Mouse (Mus musculus) central nervous system, embryonic 14 days (tissue): ENCODE measurements around the gene Nqo1. TPM values are rescaled to one million over a fixed set of nuclear protein-coding genes. Genes with fewer than 3 reads are reported as not detected.

ENCODE experiments used
- polyA plus RNA-seq: library from polyadenylated mRNA; depleted of rRNA; stranded (reverse); fragments of >200 nt; gene quantifications from 2 replicates; pipeline ENCODE4 v1.2.3, GENCODE M21; 2012; rRNA removed

Gene Nqo1
- polyA plus RNA-seq, result 2.7 and 4.3 TPM in 2 replicates

DNA sequence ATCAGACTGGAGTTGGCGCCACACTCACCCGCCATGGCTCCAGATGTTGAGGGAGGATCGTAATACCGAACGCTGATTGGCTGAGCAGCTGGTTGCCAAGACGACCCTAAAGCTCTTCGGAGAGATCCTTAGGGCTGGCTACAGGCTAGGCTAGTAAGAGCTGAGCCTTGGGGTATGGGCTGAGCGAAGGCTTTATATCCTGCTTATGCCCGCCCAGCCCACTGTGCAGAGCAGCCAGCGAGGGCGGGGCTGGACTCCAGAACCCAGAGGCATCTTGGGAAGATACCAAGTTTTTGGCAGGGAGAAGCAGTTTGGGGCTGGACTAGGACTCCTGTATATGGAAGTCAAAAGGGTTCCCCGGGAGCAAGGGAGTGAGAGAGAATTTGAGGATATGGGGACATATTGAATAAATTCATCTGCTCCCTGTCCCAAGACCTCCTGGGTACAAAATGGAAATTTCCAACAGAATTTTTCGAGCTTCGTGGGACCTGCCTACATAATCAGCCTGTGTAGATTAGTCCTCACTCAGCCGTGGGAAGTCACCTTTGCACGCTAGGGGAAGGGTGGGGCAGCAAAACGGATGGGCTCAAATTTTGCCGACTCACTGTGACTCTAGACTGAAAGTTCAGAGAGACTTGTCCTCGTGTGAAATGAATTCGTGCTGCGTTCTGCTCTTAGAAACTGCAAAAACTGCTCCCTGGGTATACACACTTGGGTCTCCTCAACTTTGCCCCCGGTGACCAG is at the start of gene Nqo1:
TSS of gene Nqo1 (minus strand) at position 169 of the 744 bp plus-strand sequence.

DNA sequence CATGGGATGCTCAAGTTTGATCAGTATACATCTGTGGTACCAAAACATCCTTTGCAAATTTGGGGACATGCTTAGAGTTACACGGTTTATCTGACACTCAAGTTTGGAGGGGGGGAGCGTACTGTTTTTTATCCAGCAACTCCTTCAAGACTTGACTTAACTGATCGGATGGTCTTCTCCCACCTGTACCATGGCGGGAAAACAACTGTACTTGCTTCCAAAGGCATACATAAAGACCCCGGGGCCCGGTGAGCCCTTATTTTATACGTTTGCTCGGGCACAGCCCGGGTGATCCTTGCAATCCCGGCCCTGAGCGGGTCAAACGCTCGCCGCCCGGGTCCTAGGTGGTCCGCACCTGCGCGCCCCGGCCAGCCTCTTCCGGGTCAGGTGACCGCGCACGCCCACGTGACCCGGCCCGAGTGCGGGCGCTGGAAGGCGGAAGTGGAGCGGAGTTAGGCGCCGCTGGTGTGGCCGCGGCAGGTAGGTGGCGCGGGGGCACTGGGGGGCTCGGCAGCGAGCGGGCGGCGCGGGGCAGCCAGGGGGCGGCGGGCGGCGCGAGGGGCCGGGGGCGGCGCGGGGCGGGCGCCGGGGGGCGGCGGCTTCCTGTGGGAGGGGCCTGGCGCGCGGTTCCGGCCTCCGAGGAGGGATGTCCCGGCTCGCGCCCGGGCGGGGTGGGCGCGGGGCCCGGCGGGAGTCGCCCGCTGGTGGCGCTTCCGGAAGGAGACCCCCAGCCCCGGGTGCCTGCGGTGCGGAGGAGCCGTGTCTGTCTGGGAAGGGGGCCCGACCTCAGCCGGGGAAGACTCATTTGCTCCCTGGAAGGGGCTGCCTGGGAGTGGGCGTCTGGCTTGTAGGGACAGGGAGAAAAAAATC is 33.2 kb upstream of the Nqo1 start, which contains the start of gene Wwp2:
TSS of gene Wwp2 (plus strand) at position 404 of the 870 bp plus-strand sequence.

DNA sequence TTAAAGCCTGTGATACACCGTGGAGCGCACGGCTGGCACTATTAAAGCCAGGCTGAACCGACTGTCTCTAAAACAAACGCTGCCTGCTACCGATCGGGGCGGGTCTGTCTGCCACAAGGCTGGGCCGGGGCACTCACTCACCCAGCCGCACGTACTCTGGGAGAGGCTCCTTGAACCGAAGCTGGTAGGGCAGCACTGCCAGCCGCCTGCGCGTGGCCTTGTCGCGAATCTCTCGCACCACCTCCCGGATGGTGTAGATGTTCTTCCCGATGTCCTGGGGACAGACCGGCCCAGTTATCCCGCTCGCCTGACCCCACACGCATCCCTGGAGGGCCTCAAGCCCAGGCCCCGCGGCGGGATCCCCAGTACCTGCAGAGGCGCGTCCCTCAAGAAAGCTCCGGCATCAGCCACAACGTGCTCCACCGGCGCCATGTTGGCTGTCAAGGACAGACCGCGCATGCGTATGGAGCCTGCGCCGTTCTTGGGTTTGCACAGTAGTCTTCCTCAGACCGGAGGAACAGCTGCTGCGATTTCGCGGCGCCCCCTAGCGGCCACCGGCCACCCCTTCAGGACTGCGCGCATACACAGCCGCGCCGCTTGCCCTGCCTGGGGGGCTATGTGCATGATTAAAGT is 21.7 kb upstream of the Nqo1 start, which contains the start of gene Nob1:
TSS of gene Nob1 (minus strand) at position 455 of the 633 bp plus-strand sequence.

Other genes with a start within 250 kb of the Nqo1 start
- 34.9 and 42.2 TPM in 2 replicates for gene Nfat5, start 109.7 kb downstream of the Nqo1 start, polyA plus RNA-seq
- 88.2 and 89.7 TPM in 2 replicates for gene Nob1, start 21.8 kb upstream of the Nqo1 start, polyA plus RNA-seq
- 39.0 and 106 TPM in 2 replicates for gene Wwp2, start 33.2 kb upstream of the Nqo1 start, polyA plus RNA-seq
- 129 and 135 TPM in 2 replicates for gene Psmd7, start 185.3 kb upstream of the Nqo1 start, polyA plus RNA-seq